Mouse (Mus musculus) embryonic facial prominence, embryonic 12.5 days (tissue): ENCODE measurements around the gene Tet1. TPM values are rescaled to one million over a fixed set of nuclear protein-coding genes. Genes with fewer than 3 reads are reported as not detected.
A peak's percentile ranks its signal among the peaks of the same experiment; 100 is the strongest.

ENCODE experiments used
- ATAC-seq: fragments of 200-750 bp; cut with Nextera tagmentation; 2 replicates; pipeline ENCODE4 v1.8.0; 2017; ENCODE audit not compliant: insufficient number of reproducible peaks, insufficient read depth, low FRiP score, low TSS enrichment
- H3K27ac ChIP-seq: fragments of 300-500 bp; sonication (generic); 2 replicates; pipeline ENCODE4 v1.5.1; 2016; ENCODE audit warnings: mild to moderate bottlenecking
- H3K27me3 ChIP-seq: fragments of 300-500 bp; sonication (generic); 2 replicates; pipeline ENCODE4 v1.6.1; 2016; ENCODE audit warnings: mild to moderate bottlenecking, moderate library complexity
- H3K36me3 ChIP-seq: fragments of 300-500 bp; sonication (generic); 2 replicates; pipeline ENCODE4 v1.6.1; 2016; ENCODE audit warnings: mild to moderate bottlenecking
- H3K4me1 ChIP-seq: fragments of 300-500 bp; sonication (generic); 2 replicates; pipeline ENCODE4 v1.6.1; 2016
- H3K4me2 ChIP-seq: fragments of 300-500 bp; sonication (generic); replicated peaks from 2 replicates; pipeline ENCODE4 v1.6.1; 2016; ENCODE audit warnings: mild to moderate bottlenecking, moderate library complexity
- H3K4me3 ChIP-seq: fragments of 300-500 bp; sonication (generic); 2 replicates; pipeline ENCODE4 v1.5.1; 2016; ENCODE audit warnings: mild to moderate bottlenecking
- H3K9ac ChIP-seq: fragments of 300-500 bp; sonication (generic); 2 replicates; pipeline ENCODE4 v1.6.1; 2016; ENCODE audit warnings: mild to moderate bottlenecking, moderate library complexity
- H3K9me3 ChIP-seq: fragments of 300-500 bp; sonication (generic); 2 replicates; pipeline ENCODE4 v1.6.1; 2016; ENCODE audit warnings: mild to moderate bottlenecking, moderate library complexity
- WGBS: fragments of 180-500 bp; shearing (Covaris S2); methylation state at CpG from one replicate; pipeline ENCODE4 v1.1.7; 2016; 5-methylcytosine and 5-hydroxymethylcytosine counted together
- polyA plus RNA-seq: library from polyadenylated mRNA; unstranded; fragments of >200 nt; fragmentation: Nextera tagmentation; extraction: Ambion mirVana; gene quantifications from 2 replicates; pipeline ENCODE4 v1.2.1, GENCODE M21; 2016

Tet1 gene
- polyA plus RNA-seq, 1 experiment from 2014 or later, result 30.8 TPM

DNA sequence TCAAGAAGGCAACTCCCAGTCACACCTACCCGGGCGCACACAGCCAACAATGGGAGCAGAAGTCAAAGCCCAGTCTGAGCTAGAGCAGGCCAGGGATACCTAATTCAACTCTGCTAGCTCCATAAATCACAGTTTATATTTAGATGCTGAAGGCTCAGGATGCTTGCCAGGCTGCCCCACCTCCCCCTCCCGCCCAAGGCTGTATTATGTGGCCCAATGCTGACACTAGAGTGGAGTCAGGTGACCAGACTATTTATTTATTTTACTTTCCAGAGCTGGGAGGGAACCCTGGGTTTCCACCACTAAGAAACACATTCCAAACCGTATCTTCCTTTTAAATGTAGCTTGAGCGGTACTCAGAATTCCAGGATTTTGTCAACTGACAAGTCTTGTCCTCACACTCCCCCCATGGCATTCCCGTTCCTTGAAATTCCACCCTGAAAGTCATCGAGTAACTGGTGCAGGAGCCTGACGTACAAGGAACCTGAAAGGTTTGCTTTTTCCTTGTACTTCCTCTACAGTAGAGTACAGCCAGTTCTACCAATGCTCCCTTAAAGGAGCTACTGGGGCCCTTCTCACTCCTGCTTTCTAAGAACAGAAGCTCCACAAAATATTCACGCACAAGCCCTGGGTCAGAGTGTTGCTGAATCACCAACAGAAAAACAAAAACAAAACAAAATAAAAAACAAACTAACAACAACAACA is 64.9 kb downstream of the Tet1 start:
- H3K27me3 ChIP-seq, result no peaks in the 10 kb centered on the region
- H3K36me3 ChIP-seq, result peaks cover 15% of the 10 kb centered on the region
- H3K9me3 ChIP-seq, result no peaks in the 10 kb centered on the region
- H3K4me1 ChIP-seq, result peaks cover 10% of the 10 kb centered on the region; the same call in 1 of the 2 replicates
- no peak overlapping the region for H3K4me3 ChIP-seq
- no peak for ATAC-seq
- H3K4me2 ChIP-seq, result 0 out of 2 replicates have a peak overlapping the region, but pooled peaks have one; percentile 0
- no peak overlapping the region for H3K27ac ChIP-seq
- 58% methylated on average over 9 of the region's 9 CpGs for WGBS
- H3K9ac ChIP-seq, result no peak overlapping the region

DNA sequence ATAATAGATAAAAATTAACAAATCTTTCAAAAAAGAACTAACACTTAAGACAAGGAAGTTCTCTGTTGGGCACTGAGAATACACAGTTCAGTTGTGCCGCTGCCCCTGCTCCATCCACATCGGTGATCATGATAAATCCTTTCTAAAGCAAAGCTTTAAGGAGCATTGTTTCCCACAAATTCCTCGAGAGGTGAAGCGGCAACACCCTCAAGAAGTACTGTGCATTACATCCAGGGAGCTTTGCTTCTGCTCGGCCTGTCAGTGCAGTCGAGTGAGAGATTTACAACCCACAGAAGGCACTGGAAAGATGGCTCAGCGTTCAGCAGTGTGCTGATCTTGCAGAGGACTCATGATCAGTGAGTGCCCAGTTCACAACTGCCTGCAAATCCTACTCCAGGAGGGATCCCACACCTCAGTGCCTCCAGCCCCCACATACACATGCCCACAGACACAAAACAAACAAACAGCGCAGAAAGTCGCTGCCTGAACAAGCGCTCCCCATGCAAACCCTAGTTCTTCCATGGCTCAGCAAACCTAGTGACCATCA is 66.8 kb downstream of the Tet1 start:
- no peak overlapping the region for H3K27ac ChIP-seq
- 89% methylated on average over 10 of the region's 10 CpGs for WGBS
- H3K4me2 ChIP-seq, result no peak overlapping the region
- H3K36me3 ChIP-seq, result peaks cover 28% of the 10 kb centered on the region
- no peaks in the 10 kb centered on the region for H3K27me3 ChIP-seq
- no peak for ATAC-seq
- H3K4me3 ChIP-seq, result no peak overlapping the region
- H3K9ac ChIP-seq, result no peak overlapping the region
- peaks cover 10% of the 10 kb centered on the region; the same call in 1 of the 2 replicates for H3K4me1 ChIP-seq
- H3K9me3 ChIP-seq, result no peaks in the 10 kb centered on the region

DNA sequence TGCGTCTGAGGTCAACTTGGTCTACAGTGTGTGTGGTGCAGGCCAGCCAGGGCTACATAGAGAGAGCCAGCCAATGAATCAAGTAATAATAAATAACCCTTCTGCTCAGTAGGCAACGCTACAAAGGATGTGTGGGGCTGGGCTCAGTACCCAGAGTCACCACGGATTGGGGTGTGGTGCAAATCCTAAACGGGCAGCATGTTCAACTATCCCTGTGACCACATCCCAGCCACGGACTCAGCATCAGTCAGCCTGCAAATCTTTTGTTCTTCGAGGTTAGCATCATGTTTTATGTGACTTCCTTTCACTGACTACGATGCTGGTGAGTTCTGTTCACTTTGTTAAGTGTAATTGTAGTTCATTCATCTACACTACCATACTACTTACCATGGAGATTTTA is 68.1 kb downstream of the Tet1 start:
- no peak overlapping the region for H3K4me3 ChIP-seq
- no peaks in the 10 kb centered on the region for H3K27me3 ChIP-seq
- H3K9me3 ChIP-seq, result no peaks in the 10 kb centered on the region
- ATAC-seq, result no peak
- no peak overlapping the region for H3K9ac ChIP-seq
- peaks cover 31% of the 10 kb centered on the region for H3K36me3 ChIP-seq
- no peak overlapping the region for H3K27ac ChIP-seq
- 91% methylated on average over 7 of the region's 7 CpGs for WGBS
- H3K4me2 ChIP-seq, result no peak overlapping the region
- H3K4me1 ChIP-seq, result peaks cover 10% of the 10 kb centered on the region; the same call in 1 of the 2 replicates

DNA sequence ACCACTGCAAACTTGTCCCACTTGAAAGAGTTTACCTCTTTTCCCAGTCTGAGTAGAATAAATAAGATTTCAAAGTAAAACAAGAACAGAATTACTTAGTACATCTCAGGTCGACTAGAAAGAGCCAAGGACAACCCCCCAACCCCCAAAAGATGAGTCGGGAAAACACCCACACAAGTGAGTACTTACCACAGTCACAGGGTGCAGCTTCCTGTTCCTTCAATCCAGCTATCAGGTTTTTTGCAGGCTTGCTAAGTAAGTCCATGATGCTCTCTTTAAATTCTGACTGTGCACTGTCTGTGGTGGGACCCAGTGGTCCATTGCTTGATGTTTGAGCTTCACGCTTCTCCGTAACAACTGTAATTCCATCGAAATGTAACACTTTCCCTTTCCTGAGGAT is 70.8 kb downstream of the Tet1 start:
- 89% methylated on average over 5 of the region's 5 CpGs for WGBS
- H3K36me3 ChIP-seq, result peaks cover 35% of the 10 kb centered on the region

DNA sequence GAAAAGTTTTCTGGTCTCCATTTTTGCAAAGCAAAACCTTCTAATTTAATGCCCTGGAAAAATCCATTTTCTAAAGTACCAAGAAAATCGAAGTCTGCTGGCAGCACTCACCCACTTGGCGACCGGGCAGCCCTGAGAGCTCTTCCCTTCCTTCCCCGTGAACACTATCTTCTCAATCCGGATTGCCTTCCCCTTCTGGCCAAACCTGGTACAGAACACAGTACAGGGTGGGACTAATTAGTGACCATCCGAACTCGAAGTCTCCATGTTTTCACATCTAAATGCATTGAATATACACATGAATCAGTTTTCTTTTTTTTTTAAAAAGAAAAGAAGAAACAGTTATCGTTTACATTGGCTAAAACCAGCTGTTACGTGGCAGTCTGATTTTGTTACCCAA is 76.0 kb downstream of the Tet1 start:
- Histone ChIP-seq H3K27me3 (no peaks in the 10 kb centered on the region), H3K4me3 (no peak overlapping the region), H3K9ac (no peak overlapping the region), H3K36me3 (peaks cover 33% of the 10 kb centered on the region), H3K4me1 (no peaks in the 10 kb centered on the region), H3K27ac (no peak overlapping the region), H3K4me2 (no peak overlapping the region), H3K9me3 (no peaks in the 10 kb centered on the region)
- WGBS, result 75% methylated on average over 9 of the region's 9 CpGs
- ATAC-seq, result no peak

More for the DNA sequence above, 70.8 kb downstream of the Tet1 start:
- no peaks in the 10 kb centered on the region for H3K4me1 ChIP-seq
- H3K9me3 ChIP-seq, result no peaks in the 10 kb centered on the region
- H3K27ac ChIP-seq, result no peak overlapping the region
- no peaks in the 10 kb centered on the region for H3K27me3 ChIP-seq
- ATAC-seq, result no peak
- no peak overlapping the region for H3K4me2 ChIP-seq
- no peak overlapping the region for H3K9ac ChIP-seq
- no peak overlapping the region for H3K4me3 ChIP-seq

DNA sequence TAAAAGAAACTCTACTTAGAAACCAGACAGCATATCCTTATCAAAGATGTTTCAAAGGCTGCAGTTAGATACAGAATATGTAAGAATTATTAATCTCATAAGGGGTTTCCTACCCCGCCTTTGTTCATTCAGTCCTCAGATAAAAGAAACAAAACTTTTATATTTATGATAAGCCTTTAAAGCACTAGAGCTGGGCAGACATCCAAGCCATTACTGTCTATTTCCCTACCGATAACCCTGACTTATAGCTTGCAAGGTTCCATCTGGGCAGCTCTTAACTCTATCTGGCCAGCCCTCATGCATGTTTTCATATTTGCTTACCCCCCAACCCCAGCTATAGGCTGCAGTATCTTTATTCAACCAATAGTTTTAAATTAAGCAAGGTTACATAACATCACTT is 77.2 kb downstream of the Tet1 start:
- Histone ChIP-seq H3K27me3 (no peaks in the 10 kb centered on the region), H3K36me3 (peaks cover 29% of the 10 kb centered on the region), H3K9ac (no peak overlapping the region), H3K27ac (no peak overlapping the region), H3K4me1 (no peaks in the 10 kb centered on the region), H3K4me3 (no peak overlapping the region), H3K4me2 (no peak overlapping the region), H3K9me3 (no peaks in the 10 kb centered on the region)
- 87% methylated on average over 2 of the region's 2 CpGs for WGBS
- ATAC-seq, result no peak

DNA sequence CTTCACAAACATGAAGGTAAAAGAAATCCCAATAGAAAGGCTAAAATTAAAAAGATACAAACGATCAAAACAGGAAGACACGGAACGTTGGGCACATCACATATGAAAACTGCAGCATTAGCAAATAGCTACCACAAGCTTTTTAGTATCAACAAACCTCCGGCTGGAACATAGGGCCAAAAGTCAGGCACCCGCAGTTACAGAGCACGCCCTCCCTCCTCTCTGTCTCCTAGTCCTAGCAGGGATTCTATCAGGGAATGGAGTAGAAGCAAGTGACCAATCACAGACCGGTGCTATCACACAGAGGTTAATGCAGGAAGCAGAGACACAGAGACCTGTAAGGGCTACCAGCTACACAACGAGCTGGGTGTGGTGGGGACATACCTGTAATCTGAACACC is 84.3 kb downstream of the Tet1 start:
- ATAC-seq, result no peak
- H3K4me2 ChIP-seq, result no peak overlapping the region
- WGBS, result 83% methylated on average over 8 of the region's 8 CpGs
- H3K9me3 ChIP-seq, result no peaks in the 10 kb centered on the region
- H3K4me3 ChIP-seq, result no peak overlapping the region
- H3K27ac ChIP-seq, result no peak overlapping the region
- no peak overlapping the region for H3K9ac ChIP-seq
- no peaks in the 10 kb centered on the region for H3K4me1 ChIP-seq
- H3K27me3 ChIP-seq, result no peaks in the 10 kb centered on the region
- peaks cover 27% of the 10 kb centered on the region for H3K36me3 ChIP-seq

DNA sequence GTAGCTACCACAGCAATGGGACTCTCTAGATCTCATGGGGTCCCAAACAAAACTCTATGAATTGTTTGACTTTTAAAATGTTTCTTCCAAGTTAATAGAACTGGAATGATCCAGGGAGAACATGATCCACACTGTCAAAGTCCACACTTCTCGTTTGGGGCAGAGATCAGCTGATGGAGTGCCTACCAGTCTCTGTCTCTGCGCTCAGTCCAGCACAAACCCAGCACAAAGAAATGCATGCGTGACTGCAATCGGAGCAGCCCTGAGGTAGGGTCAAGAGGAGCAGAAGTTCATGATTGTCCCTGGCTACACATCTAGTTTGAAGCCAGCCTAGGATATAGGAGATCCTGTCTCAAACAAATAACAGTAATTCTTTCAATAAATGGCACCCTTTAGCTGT is 85.4 kb downstream of the Tet1 start:
- no peak for ATAC-seq
- peaks cover 37% of the 10 kb centered on the region for H3K36me3 ChIP-seq
- WGBS, result 70% methylated on average over 4 of the region's 4 CpGs

DNA sequence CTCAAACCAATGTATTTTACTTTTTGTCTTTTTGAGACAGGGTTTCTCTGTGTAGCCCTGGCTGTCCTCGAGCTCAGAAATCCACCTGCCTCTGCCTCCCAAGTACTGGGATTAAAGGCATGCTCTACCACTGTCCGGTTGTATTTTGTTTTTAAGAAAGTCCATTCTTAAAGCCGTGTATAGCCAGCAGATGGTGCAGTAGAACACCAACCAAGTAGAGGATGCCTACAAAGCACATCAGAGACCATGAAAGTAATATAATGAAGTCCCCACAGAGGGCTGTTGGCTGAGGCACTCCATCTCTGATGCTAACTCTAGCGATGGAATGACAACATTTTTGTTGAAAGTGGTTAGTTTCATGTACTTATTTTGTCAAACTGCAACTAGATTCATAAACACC is 98.8 kb downstream of the Tet1 start:
- Histone ChIP-seq H3K27me3 (no peaks in the 10 kb centered on the region), H3K9ac (no peak overlapping the region), H3K27ac (no peak overlapping the region), H3K4me1 (no peaks in the 10 kb centered on the region), H3K4me2 (no peak overlapping the region), H3K4me3 (no peak overlapping the region), H3K36me3 (peaks cover 27% of the 10 kb centered on the region), H3K9me3 (no peaks in the 10 kb centered on the region)
- 84% methylated on average over 4 of the region's 4 CpGs for WGBS
- no peak for ATAC-seq

More for the DNA sequence above, 85.4 kb downstream of the Tet1 start:
- Histone ChIP-seq H3K4me3 (no peak overlapping the region), H3K9me3 (no peaks in the 10 kb centered on the region), H3K27me3 (no peaks in the 10 kb centered on the region), H3K4me1 (no peaks in the 10 kb centered on the region), H3K4me2 (no peak overlapping the region), H3K27ac (no peak overlapping the region), H3K9ac (no peak overlapping the region)

DNA sequence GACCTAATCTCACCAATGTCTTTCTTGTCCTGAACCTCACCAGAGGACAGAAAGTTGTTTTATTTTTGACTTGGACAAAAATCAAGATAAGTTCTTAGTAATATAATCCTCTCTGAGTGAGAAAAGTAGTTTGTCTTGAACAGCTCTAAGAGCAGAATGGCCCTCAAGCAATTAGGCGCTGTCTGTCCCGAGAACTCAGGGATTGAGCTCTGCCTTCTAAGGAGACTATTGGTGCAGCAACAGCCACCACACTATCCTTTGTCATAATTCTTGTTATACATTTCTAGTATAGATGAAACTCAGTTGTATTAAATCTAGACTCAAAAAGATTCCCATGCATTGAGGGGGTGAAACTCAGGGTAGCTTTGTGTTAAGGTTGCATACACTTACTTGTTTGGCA is 100.0 kb downstream of the Tet1 start:
- WGBS, result 92% methylated on average over 2 of the region's 2 CpGs
- H3K9me3 ChIP-seq, result no peaks in the 10 kb centered on the region
- ATAC-seq, result no peak
- H3K27ac ChIP-seq, result no peak overlapping the region
- H3K4me3 ChIP-seq, result no peak overlapping the region
- H3K9ac ChIP-seq, result no peak overlapping the region
- no peaks in the 10 kb centered on the region for H3K4me1 ChIP-seq
- peaks cover 15% of the 10 kb centered on the region for H3K36me3 ChIP-seq
- no peak overlapping the region for H3K4me2 ChIP-seq
- no peaks in the 10 kb centered on the region for H3K27me3 ChIP-seq

DNA sequence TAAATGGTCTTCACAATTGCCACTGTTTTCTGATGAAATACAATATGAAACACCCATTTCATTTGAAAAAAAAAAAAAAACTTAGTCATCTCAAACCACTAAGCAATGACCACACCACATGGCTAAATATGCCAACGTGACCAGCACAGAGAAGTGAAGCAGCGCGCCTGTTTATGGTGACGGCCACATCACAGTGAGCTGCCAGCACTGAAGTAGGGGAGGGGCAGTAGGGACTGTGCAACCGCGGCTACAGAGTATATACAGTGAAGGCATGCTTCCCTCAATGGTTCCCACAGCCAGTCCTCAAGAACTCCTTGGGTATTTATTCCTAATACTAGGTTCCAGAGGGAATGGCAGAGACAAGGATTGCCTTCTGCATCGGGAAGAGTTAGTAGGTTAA is 100.5 kb downstream of the Tet1 start:
- Histone ChIP-seq H3K9me3 (no peaks in the 10 kb centered on the region), H3K36me3 (peaks cover 10% of the 10 kb centered on the region), H3K4me2 (no peak overlapping the region), H3K4me1 (no peaks in the 10 kb centered on the region), H3K9ac (no peak overlapping the region), H3K27ac (no peak overlapping the region), H3K27me3 (no peaks in the 10 kb centered on the region), H3K4me3 (no peak overlapping the region)
- WGBS, result 95% methylated on average over 7 of the region's 7 CpGs
- no peak for ATAC-seq

DNA sequence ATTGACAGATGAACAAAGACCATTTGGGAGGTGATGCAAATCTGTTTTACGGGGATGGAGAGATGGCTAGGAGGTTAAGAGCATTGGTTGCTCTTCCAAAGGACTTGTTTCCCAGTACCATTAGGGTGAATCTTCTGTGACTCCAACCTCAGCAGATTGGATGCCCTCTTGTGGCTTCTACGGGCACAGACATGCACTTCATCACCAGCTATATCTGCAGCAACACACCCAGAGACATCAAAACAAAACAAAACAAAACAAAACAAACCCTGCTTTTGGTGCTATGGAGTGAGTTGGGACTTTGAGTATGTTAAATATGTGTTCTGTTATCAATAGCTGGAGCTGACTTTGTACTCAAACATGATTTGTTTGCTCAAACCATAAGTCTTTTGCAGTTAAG is 104.7 kb downstream of the Tet1 start:
- Histone ChIP-seq H3K27me3 (no peaks in the 10 kb centered on the region), H3K4me2 (no peak overlapping the region), H3K36me3 (no peaks in the 10 kb centered on the region), H3K9me3 (no peaks in the 10 kb centered on the region), H3K4me1 (no peaks in the 10 kb centered on the region), H3K27ac (no peak overlapping the region), H3K4me3 (no peak overlapping the region), H3K9ac (no peak overlapping the region)
- no peak for ATAC-seq
- 94% methylated on average over 2 of the region's 2 CpGs for WGBS
